Mouse (Mus musculus) brain, embryonic 14.5 days (tissue): Measurements from ENCODE around the gene Cdc123.

Experiments
- CTCF ChIP-seq: fragments of 200-500 bp; IDR thresholded peaks from 2 replicates; pipeline ENCODE4 v1.5.1; 2012; ENCODE audit warnings: inconsistent platforms, mild to moderate bottlenecking, moderate library complexity, borderline replicate concordance; ENCODE audit not compliant: insufficient read depth, insufficient read length; ENCODE audit errors: extremely low read depth
- POLR2A ChIP-seq: fragments of 200-500 bp; IDR thresholded peaks from 2 replicates; pipeline ENCODE4 v1.6.1; 2012; ENCODE audit warnings: mild to moderate bottlenecking, inconsistent platforms, borderline replicate concordance; ENCODE audit not compliant: poor library complexity, insufficient read depth, insufficient read length, severe bottlenecking; ENCODE audit errors: extremely low read depth

DNA sequence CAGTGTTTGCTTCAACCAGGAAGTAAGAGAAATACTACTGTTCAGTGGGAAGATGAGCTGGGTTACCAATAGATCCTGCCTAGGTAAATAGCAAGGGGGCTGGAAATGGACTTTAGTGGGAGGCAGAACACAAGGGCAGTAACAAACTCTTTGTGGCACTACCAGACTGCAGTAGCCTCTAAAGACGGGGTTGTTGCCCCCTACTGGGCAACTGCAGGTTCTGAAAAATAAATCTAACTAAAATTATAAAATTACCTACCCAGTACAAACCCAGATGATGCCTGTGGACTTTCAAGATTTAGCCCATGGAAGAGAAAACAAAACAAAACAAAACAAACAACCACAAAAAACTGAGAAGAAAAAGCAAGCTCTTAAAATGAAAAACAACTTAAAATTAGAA is 20.8 kb downstream of the Cdc123 start:
- TF ChIP-seq CTCF: peak; percentile 50; the same call in 1 of the 2 replicates
- no peak for TF ChIP-seq POLR2A
